Mouse (Mus musculus) lung, postnatal 4 days (tissue): ENCODE results near the gene Uap1l1.
A peak's percentile ranks its signal among the peaks of the same experiment; 100 is the strongest.

Experiments
- DNase-seq, 2 experiments: peaks; one replicate each; pipeline ENCODE4 v3.0.0; 2021

Uap1l1 gene

DNA sequence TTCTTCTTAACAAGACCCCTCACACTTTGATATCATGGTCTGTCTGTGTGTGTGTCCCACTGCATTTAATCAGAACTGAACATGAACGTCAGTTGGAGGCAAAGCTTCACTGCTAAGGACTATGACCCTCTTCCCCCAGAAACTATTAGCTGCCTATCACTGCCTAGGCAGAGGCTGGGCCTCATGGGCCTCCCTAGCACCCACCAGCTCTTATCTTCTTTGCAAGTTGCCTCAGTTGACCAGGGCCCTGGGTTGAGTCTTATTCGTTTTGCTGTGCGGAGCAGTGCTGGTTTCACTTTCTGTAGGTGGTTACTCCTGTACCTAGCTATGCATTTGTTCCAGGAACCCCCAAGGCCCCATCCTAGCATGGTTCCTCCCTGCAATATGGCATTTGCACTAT, 4.5 kb upstream of the Uap1l1 start:
- DNase-seq: no peak

DNA sequence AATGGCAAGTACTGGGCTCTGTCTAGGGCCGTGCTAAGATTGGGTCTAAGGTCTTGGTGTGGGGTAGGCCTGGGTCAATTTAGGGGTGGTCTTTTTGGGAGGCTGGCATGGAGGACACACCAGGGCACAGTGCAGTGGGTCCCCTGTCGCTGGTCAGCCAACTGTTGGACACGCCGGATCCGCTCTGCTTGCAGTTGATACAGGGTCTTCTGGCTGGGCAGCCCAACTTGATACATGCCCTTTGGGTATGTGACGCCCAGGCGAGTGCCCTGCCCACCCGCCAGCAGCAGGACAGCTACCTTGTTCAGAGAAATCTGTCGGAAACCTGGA, 756 bp downstream of the Uap1l1 start:
- no peak for DNase-seq

DNA sequence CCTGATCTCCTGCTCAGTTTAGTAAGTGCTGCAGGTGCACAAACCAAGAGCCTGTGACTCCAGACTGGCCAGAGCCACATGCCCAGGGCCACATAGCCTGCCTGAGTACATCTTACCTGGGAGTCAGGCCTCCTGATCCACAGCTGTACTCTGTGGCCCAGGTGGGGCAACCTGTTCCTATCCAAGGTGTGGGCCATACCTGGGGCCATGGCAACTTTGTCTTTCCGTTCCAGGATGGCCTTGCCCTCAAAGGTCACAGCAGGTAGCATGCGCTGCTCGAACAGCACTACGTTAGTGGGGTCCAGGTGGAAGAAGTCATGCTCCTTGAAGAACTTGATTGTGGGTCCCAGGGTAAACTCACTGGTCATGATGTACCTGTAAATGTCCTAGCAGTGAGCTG, 1.2 kb downstream of the Uap1l1 start:
- DNase-seq: no peak

DNA sequence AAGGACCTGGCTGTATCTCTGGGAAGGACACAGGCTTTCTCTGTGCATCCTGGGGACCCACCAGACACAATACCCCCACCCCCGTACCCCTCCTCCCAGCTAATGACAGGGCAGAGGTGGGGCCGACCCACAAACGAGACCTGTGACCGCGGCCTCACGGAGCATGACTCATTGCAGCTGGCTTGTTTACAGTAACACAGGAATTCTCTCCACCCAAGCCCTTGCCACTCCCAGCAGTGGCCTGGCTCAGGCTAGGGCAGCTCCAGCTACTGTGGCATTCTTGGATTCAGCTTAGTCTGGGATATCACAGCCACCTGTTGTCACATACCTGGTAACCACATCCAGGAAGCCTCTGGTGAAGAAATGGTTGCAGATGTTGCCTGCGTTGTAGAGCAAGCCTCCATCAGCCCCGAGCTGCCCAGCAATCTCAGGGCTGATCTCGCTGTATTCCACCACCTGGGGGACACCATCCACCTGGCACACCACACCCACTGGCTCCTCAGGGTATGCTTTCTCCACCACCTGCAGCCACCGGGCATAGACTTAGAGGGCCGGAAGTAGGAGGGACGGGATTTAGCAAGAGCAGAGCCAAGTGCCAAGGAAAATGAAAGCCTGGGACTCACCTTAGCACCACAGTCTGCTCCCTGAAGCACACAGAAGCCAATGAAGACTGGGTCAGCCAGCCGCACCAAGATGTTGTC, 1.9 kb downstream of the Uap1l1 start:
- peak; percentile 41 to 66 for DNase-seq

DNA sequence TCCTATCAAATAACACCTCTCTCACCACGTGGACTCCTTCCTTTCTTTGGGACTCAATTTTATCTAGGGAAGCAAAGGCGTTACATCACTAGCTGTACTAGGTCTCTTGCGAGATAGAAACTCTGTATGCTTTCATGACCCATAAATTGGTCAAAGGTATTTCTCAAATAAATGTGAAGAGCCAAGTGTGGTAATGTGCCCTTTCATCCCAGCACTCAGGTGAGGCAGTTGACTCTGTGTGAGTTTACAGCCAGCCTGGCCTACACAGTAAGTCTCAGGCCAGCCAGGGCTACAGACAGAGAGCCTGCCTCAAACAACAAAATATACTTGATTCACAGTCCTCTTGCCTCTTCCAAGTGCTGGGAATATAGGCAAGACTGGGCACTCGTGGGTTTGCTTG, 5.6 kb downstream of the Uap1l1 start:
- no peak for DNase-seq

DNA sequence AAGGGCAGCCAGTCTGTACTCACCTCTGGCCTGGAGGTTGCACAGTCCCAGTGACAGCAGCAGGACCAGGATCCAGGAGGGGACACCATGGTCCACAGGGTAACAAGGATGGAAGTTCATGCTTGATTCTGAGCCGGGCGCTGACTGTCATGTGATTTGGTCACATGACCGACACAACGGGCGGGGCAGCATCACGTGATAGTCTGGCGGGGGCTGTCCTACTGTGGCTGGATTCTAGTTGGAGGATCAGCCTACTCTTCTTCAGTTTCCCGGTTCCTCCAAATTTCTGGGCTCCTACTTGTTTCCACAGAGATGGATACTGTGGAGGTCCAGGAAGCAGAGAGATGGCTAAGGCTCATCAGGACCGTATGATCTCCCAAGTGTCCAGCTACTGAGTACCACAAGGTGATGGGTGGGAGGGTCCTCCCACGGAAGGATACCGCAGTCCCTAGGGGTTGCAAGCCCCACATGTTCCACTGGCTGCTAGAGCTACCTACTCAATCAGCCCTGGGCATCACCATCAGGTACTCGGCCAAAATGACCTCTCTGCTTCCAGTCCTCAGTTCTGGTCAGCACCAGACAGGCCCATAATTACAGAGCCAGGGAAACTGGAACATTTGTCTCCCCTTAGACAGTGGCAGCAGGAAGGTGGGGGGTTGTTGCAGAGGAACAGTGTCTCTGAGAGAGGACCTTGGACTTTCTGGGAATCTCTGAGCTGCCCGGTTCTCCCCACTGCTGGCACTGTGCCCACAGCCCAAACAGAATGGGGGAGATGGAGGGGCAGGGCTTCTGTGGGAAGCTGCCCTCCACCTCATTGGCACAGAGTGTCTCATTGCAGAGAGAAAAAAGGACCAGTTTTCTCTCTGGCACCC, 9.0 kb downstream of the Uap1l1 start, which contains the start of gene Dpp7:
Gene Dpp7 (minus strand): TSS at position 152 of the 872 bp plus-strand sequence.
- DNase-seq: peak; percentile 84

DNA sequence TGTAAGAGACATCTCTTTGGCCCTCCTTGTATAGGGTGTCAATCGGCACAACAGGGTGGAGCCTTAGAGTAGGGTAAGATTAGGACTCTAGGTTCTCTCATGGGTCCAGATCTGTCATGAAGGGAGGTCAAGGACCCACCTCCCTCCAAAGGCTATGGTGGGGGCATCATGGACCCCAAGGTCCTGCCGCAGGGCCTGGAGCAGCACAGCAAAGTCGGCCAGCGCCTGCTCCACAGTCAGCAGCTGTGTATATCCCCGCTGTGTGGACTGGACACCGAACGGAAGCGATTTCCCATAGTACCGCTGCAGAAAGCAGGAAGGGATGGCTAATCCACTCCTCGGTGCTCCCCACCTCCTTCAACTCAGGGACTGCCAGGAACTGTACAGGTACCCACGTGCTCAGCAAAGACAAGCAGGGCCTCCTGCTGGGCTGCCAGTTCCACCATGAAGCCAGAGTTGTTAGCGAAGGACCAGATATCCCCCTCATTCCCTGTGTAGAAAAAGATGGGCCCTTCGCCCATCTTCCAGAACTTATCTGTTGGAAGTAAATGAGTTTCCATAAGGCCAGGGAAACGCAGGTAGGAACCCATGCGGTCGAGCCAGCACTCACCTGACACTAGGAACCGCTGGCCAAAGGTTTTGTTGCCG, 9.9 kb downstream of the Uap1l1 start:
- no peak for DNase-seq

DNA sequence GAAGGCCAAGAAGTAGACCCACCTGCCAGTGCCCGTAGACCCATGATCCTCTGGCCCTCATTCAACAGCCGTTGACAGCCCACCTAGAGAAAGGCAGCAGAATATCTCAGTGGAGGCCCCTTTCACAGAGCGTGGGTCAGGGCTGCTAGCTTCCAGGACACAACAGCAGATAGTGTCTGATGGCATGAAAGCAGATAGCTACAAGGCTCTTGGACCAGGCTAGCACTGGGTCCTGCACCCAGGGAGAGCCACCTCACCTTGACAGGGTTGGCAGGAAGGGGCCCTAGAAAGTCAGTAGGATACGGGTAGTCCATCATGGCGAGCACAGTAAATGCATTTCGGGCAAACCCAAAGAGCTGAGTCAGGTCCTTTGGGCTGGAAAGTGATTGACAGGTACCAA, 11.3 kb downstream of the Uap1l1 start:
- no peak for DNase-seq

DNA sequence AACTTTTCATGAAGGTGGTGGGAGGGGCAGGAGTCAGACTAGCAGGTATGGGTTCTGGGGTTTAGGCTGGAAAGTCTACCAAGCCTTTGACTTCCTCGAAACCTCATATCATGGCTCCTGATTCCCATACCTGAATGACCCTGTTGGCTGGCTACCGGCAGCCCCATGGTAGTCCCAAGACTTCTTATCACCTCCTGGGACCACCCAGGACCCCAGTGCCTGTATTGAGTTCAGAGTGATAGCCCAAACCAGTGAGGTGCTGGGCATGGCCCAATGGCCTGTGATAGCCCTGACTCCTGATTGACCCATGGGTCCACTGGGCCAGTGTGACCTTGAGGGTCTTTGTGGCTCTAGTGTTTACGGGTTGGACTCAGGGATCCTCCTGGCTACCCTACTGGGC, 14.8 kb downstream of the Uap1l1 start:
- DNase-seq: no peak

DNA sequence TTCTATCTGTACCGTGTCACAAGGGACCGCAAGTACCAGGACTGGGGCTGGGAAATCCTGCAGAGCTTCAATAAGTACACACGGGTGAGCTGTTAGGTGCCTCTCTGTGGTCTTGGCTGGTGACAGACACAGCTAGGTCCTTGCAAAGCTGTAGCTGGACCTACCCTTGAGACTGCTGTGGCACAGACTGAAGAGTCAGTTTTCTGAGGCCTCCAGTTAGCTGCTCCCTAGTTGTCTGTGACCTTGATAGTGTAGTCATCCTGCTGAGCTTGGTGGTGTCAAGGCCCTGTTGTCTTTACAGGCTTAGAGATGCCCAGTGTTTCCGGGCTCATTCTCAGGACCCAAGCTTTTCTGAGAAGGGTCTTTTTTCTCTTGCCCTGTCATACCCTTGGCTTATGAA, 16.0 kb downstream of the Uap1l1 start:
- DNase-seq: no peak

DNA sequence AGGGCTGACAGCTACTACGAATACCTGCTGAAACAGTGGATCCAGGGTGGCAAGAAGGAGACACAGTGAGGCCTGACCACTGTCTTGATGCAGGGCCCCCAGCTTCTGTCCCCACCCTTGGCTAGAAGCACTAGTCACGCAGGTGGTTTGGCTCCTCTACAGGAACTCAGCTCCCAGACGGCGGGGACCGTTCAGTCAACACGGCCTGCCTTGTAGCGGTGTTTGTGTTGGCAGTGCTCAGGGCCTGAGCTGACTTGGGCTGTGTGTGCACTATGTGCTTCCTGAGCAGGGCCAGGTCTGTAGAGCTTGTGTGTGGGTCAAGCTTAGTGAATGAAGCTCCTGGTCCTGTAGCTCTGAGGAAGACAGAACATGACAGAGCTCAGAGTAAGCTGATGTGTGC, 17.3 kb downstream of the Uap1l1 start:
- no peak for DNase-seq

DNA sequence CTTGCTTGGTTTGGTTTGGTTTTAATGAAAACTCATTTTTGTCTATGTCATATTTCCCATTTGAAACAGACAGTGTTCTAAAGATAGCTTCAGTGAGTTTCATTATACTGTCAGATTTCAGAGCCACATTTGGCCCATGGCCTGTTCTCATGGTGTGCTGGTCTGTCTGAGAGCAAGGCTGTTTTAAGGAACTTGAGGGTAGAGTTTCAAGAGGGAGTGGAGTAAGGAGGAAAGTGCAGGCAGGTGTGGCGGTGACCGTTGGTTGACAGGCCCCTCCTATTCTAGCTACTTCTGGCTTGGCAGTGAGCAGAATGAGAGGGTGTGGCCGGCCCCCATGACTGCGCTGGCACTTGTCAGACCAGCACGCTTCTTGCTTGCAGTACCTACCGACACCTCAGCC, 27.2 kb downstream of the Uap1l1 start:
- DNase-seq: no peak

DNA sequence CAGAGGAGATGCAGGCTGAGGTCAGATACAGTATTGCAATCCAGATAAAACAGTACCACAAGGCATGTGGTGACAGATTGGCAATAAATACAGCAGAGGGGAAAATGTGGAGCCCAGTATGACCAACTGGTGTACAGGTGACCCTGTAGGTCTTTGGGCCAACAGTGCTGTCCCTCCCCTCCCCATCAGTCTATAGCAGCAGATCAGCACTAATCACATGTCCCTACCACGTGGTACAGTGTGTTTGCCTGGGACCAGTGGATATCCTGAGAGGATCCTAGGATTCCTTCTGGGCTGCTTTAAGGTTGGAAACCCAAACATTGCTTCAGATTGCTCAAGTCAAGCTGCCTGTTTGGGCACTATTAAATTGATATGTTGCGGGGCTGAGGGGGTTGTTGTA, 31.9 kb downstream of the Uap1l1 start:
- DNase-seq: no peak

DNA sequence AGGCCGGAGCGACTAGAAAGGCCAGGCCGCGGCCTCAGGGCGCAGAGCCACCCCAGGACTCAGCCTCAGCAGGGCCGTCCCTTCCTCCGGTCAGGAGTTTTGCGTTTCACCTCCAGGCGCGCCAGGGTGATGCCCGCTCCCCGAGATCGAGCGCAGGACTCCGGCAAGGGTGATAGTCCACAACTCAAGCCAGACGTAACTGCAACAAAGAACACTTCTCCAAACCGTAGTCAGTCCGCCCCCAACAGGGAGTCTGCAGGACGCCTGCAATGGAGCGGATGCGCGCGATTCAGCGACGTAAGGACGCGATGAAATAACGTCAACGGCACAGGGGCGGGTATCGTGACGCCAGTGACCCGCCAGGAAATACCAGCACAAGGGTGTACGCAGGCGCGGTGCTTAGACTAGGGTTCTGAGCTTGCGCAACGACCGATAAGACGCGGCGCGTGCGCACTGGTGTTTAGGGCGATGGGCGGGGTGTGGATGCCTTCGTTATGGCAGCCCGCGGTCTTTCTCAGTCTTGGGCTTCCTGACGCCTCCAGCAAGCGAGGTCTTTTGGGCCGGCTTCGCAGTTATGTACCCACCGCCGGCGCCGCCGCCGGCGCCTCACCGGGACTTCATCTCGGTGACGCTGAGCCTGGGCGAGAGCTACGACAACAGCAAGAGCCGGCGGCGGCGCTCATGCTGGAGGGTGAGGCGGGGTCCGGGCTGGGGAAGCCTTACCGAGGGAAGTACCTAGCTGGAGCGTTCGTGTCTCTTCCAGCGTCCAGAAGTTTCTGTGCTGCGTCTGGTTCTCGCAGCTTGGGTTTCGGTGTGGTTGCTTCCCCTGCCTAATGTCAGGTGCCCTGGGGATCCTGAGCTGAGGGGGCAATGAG, 33.0 kb downstream of the Uap1l1 start, which contains the start of gene Man1b1:
Gene Man1b1 (plus strand): TSS at position 53 of the 875 bp plus-strand sequence.
- peak; percentile 99 for DNase-seq

DNA sequence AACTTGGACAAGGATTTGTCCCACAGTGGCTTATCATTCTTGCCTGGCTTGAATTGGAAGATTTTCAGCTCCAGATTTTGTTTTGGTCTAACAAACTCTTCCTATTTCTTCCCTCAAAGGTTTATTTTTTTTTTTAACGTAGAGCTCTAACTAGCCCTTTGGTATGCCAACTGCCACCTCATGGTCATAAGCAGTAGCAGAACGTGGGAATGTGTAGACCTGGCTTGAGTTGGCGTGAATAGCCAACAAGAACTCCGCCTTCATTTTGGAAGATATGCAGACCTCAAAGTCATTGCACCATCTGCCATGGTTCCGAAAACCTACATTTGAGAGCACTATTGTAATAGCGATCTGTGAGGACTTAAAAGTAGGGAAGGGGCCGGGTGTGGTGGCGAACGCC, 34.0 kb downstream of the Uap1l1 start:
- no peak for DNase-seq

DNA sequence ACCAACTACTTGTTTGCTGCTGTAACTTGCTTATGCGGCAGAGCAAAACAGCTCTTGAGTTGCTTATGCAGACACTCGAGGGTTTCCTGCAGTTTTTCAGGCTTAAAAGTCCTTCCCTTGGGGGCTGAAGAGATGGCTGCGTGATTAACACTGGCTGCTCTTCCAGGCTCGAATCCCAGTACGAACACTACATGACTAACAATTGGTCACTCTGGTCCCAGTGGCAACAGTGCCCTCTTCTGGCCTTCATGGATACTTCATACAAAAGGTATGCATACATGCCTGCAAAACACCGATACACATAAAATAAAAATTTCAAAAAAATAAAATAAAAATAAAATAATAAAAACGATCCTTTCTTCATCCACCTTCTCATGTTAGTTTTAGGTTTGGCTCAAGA, 37.0 kb downstream of the Uap1l1 start:
- DNase-seq: peak in 1 of 2 experiments; percentile 28

DNA sequence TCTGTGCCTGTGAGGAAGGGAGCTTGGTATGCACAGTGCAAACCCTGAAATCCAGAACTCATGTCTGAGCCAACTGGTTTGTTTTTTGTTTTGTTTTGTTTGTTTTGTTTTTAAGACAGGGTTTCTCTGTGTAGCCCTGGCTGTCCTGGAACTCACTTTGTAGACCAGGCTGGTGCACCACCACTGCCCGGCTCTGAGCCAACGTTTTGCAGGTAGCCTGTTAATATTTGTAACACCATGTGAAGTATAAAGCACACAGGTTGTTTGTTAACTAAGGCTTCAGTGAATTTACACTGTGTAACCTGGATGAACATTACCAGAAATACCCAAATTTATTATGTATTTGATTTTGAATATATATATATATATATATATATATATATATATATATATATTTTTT, 39.4 kb downstream of the Uap1l1 start:
- no peak for DNase-seq

DNA sequence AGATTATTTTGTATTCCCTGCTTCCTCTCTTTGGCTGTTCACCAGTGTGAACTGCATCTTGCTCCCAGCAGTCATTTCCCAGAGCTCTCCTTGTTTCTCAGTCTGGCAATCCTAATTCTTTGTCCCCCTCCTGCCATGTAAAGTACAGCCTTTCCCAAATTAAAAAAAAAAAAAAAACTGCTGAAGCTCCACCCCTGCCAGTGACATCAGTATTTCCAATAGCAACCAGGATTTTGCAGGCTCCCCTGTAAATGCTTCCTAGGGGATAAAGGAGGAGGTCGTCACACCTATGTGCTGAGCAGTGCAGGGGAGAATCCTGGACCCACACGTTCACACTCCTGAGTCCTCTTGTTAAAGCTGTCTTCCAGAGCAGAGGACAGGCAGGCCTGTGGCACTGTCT, 45.4 kb downstream of the Uap1l1 start:
- no peak for DNase-seq

DNA sequence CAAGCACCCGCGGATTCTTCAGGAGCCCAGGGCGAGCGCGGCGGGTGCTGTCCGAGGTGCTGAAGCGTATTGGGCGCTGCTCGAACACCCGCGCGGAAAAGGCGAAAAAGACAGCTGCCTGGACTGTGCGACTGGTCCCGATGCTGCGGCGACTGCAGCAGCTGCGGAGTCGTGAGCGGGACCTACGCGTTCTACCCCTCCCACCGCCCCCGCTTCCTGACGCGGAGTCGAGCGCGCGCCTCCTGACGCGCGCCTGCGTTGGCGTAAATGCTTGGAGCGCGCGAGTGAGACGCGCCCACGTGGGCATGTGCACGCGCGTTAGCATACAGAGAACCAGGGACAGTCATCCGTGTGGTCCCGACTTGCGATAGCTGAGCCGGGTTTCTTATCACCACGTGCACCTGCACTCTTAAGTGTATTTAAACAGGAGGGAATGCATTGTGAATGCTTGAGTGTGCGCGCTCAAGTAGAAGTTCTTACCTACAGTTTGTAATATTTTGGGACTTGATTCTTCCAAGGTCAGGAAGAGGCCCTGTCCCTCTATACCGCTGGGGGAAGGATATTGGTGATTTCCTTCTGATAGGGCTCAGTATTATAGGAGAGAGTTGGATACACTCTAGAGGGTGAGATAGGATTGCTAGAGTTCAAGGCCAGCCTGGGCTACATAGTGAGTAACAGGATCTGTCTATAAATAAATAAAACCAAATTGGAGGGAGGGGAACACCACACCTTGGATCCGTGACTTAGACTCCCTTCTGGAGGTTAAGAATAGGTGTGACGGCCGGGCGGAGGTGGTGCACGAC, 46.3 kb downstream of the Uap1l1 start, which contains the start of gene Grin1:
Gene Grin1 (minus strand): TSS at position 217 of the 803 bp plus-strand sequence.
- peak; percentile 66 to 68 for DNase-seq

DNA sequence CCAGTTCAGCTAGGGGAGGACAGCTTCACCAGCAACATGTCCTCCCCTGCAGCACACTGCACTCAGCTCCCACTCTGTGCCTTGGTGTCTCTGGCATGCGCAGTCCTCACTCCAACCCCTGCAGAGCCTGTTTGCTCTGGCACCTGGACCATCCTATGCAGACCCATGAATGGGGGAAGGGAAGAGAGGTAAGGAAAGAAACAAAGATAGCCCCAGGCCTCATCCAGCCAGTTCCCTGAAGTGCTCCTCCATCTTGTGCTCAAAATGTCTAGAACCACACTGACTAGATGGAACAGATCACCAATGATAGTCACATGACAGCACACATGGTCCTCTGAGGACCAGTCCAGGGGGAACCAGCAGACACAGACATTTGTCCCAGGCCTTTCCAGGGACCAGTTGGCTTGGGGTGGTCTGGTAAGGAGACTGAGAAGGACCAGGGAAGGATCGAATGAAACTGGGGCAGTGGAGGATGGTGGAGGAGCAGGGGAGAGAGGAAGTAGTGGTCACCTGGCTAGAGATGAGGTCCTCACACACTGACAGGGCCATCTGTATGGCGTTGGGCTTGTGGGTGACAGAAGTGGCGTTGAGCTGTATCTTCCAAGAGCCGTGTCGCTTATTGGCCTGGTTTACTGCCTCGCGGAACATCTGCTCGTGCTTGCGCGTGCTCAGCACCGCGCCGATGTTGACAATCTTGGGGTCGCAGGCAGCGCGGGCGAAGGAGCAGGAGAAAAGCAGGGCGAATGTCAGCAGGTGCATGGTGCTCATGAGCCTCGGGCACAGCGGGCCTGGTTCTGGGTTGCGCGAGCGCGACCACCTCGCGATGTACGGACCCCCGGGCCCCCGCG, 47.1 kb downstream of the Uap1l1 start:
- no peak for DNase-seq

DNA sequence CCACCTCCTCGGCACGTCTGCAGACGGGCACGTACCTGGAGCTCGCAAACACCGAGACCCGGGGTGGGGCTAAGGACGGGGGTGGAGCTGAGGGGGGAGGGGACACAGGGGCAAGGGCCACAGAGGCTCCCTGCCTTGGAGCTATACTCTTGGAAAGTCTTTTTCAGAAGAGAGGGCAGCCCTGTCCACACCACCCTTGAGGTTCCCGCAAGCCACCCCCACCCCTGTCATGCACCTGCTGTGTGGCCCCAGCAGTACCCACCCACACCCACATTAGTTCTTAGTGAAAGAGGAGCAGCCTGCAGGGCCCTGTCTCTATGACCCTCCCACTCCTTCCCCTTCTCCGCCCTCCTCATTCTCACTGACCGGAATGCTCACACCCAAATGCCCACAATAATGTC, 54.0 kb downstream of the Uap1l1 start:
- DNase-seq: no peak
